Mouse (Mus musculus): ENCODE data around the gene Fry. TPM values are rescaled to one million over a fixed set of nuclear protein-coding genes. Genes with fewer than 3 reads are reported as not detected.

The Fry gene
- polyA plus RNA-seq, 1 experiment from 2014 or later: 3.2 TPM

GRCm38 (mm10) chr5:150216066-150216465 is 97.6 kb downstream of the Fry start:
- peak; percentile 24 for DNase-seq
- H3K4me2 ChIP-seq (ENCODE audit: low read depth, low read length): no peak overlapping the region
- no peaks in the 10 kb centered on the region for H3K27me3 ChIP-seq (ENCODE audit: insufficient read depth, low read length)
- H3K27ac ChIP-seq (ENCODE audit: low read depth): no peak overlapping the region
- H3K4me3 ChIP-seq (ENCODE audit: low read depth, low read length): no peak overlapping the region
- 0 out of 2 replicates have a peak, but pooled peaks cover 3% of the 10 kb centered on the region for H3K4me1 ChIP-seq (ENCODE audit: insufficient read depth)
- no peaks in the 10 kb centered on the region for H3K9me3 ChIP-seq (ENCODE audit: low read length)
- no peak for ATAC-seq
- 69% methylated on average over 11 of the region's 11 CpGs for WGBS (ENCODE audit: insufficient replicate concordance)
- no peak overlapping the region for H3K9ac ChIP-seq (replicated peaks)
- TF ChIP-seq CTCF (IDR thresholded peaks at IDR 0.05; ENCODE audit: low read depth): no peak
- no peak for TF ChIP-seq EP300 (IDR thresholded peaks at IDR 0.05; ENCODE audit: low read depth)
- H3K36me3 ChIP-seq (replicated peaks; ENCODE audit: insufficient read depth, low read length): no peaks in the 10 kb centered on the region

GRCm38 (mm10) chr5:150219457-150219856 is 101.0 kb downstream of the Fry start:
- no peak for DNase-seq
- 65% methylated on average over 8 of the region's 8 CpGs for WGBS (ENCODE audit: insufficient replicate concordance)
- H3K36me3 ChIP-seq (replicated peaks; ENCODE audit: insufficient read depth, low read length): no peaks in the 10 kb centered on the region
- 0 out of 2 replicates have a peak, but pooled peaks cover 3% of the 10 kb centered on the region for H3K4me1 ChIP-seq (ENCODE audit: insufficient read depth)
- H3K27ac ChIP-seq (ENCODE audit: low read depth): no peak overlapping the region
- no peaks in the 10 kb centered on the region for H3K27me3 ChIP-seq (ENCODE audit: insufficient read depth, low read length)
- H3K4me3 ChIP-seq (ENCODE audit: low read depth, low read length): no peak overlapping the region
- no peaks in the 10 kb centered on the region for H3K9me3 ChIP-seq (ENCODE audit: low read length)
- TF ChIP-seq CTCF (IDR thresholded peaks at IDR 0.05; ENCODE audit: low read depth) (no peak), EP300 (IDR thresholded peaks at IDR 0.05; ENCODE audit: low read depth) (no peak)
- no peak for ATAC-seq
- no peak overlapping the region for H3K4me2 ChIP-seq (ENCODE audit: low read depth, low read length)
- H3K9ac ChIP-seq (replicated peaks): no peak overlapping the region

GRCm38 (mm10) chr5:150220333-150220732 is 101.9 kb downstream of the Fry start:
- Histone ChIP-seq H3K9me3 (ENCODE audit: low read length) (no peaks in the 10 kb centered on the region), H3K9ac (replicated peaks) (no peak overlapping the region), H3K27me3 (ENCODE audit: insufficient read depth, low read length) (no peaks in the 10 kb centered on the region), H3K27ac (ENCODE audit: low read depth) (no peak overlapping the region), H3K4me1 (ENCODE audit: insufficient read depth) (0 out of 2 replicates have a peak, but pooled peaks cover 3% of the 10 kb centered on the region), H3K36me3 (replicated peaks; ENCODE audit: insufficient read depth, low read length) (no peaks in the 10 kb centered on the region), H3K4me2 (ENCODE audit: low read depth, low read length) (no peak overlapping the region), H3K4me3 (ENCODE audit: low read depth, low read length) (no peak overlapping the region)
- ATAC-seq (no peak), DNase-seq (peak; percentile 66)
- TF ChIP-seq EP300 (IDR thresholded peaks at IDR 0.05; ENCODE audit: low read depth) (no peak), CTCF (IDR thresholded peaks at IDR 0.05; ENCODE audit: low read depth) (peak; percentile 78)
- WGBS (ENCODE audit: insufficient replicate concordance): 35% methylated on average over 7 of the region's 7 CpGs

GRCm38 (mm10) chr5:150221806-150222205 is 103.4 kb downstream of the Fry start:
- 83% methylated on average over 6 of the region's 6 CpGs for WGBS (ENCODE audit: insufficient replicate concordance)
- Histone ChIP-seq H3K4me1 (ENCODE audit: insufficient read depth) (no peaks in the 10 kb centered on the region), H3K4me2 (ENCODE audit: low read depth, low read length) (no peak overlapping the region), H3K9me3 (ENCODE audit: low read length) (no peaks in the 10 kb centered on the region), H3K27me3 (ENCODE audit: insufficient read depth, low read length) (no peaks in the 10 kb centered on the region), H3K4me3 (ENCODE audit: low read depth, low read length) (no peak overlapping the region), H3K27ac (ENCODE audit: low read depth) (no peak overlapping the region), H3K9ac (replicated peaks) (no peak overlapping the region), H3K36me3 (replicated peaks; ENCODE audit: insufficient read depth, low read length) (no peaks in the 10 kb centered on the region)
- TF ChIP-seq CTCF (IDR thresholded peaks at IDR 0.05; ENCODE audit: low read depth) (no peak), EP300 (IDR thresholded peaks at IDR 0.05; ENCODE audit: low read depth) (no peak)
- no peak for DNase-seq
- no peak for ATAC-seq

- no peak overlapping the region for H3K4me2 ChIP-seq (ENCODE audit: low read depth, low read length)
- no peak overlapping the region for H3K27ac ChIP-seq (ENCODE audit: low read depth)
- H3K4me1 ChIP-seq (ENCODE audit: insufficient read depth): no peaks in the 10 kb centered on the region
- 84% methylated on average over 10 of the region's 10 CpGs for WGBS (ENCODE audit: insufficient replicate concordance)
- TF ChIP-seq CTCF (IDR thresholded peaks at IDR 0.05; ENCODE audit: low read depth): no peak
- no peak for TF ChIP-seq EP300 (IDR thresholded peaks at IDR 0.05; ENCODE audit: low read depth)
- H3K36me3 ChIP-seq (replicated peaks; ENCODE audit: insufficient read depth, low read length): no peaks in the 10 kb centered on the region
- no peak overlapping the region for H3K9ac ChIP-seq (replicated peaks)
- H3K9me3 ChIP-seq (ENCODE audit: low read length): no peaks in the 10 kb centered on the region
- ATAC-seq (no peak), DNase-seq (no peak)
- no peak overlapping the region for H3K4me3 ChIP-seq (ENCODE audit: low read depth, low read length)
- H3K27me3 ChIP-seq (ENCODE audit: insufficient read depth, low read length): no peaks in the 10 kb centered on the region
These were observed 105.2 kb downstream of the Fry start for GRCm38 (mm10) chr5:150223546-150224239.

- no peak for DNase-seq
- no peaks in the 10 kb centered on the region; the same call in 1 of the 2 replicates for H3K4me1 ChIP-seq (ENCODE audit: insufficient read depth)
- no peak overlapping the region for H3K4me3 ChIP-seq (ENCODE audit: low read depth, low read length)
- H3K36me3 ChIP-seq (replicated peaks; ENCODE audit: insufficient read depth, low read length): no peaks in the 10 kb centered on the region
- H3K27me3 ChIP-seq (ENCODE audit: insufficient read depth, low read length): no peaks in the 10 kb centered on the region
- H3K4me2 ChIP-seq (ENCODE audit: low read depth, low read length): no peak overlapping the region
- no peak overlapping the region for H3K9ac ChIP-seq (replicated peaks)
- TF ChIP-seq EP300 (IDR thresholded peaks at IDR 0.05; ENCODE audit: low read depth): no peak
- TF ChIP-seq CTCF (IDR thresholded peaks at IDR 0.05; ENCODE audit: low read depth): no peak
- no peak for ATAC-seq
- WGBS (ENCODE audit: insufficient replicate concordance): 62% methylated on average over 5 of the region's 5 CpGs
- H3K9me3 ChIP-seq (ENCODE audit: low read length): peaks cover 3% of the 10 kb centered on the region
- H3K27ac ChIP-seq (ENCODE audit: low read depth): no peak overlapping the region
These were observed 110.6 kb downstream of the Fry start for GRCm38 (mm10) chr5:150229086-150229485.
